Mouse (Mus musculus) hindbrain, embryonic 11.5 days (tissue): Measurements from ENCODE around the gene Clcn1. TPM values are rescaled to one million over a fixed set of nuclear protein-coding genes. Genes with fewer than 3 reads are reported as not detected.

Experiments
- ATAC-seq: fragments of 200-750 bp; cut with Nextera tagmentation; 2 replicates; pipeline ENCODE4 v1.8.0; 2017; ENCODE audit warnings: mild to moderate bottlenecking, moderate TSS enrichment, moderate library complexity; ENCODE audit not compliant: low FRiP score
- DNase-seq: peaks from one replicate; pipeline ENCODE4 v3.0.0-alpha.2; 2015; ENCODE audit warnings: low spot score
- H3K27ac ChIP-seq: fragments of 300-500 bp; sonication (generic); 2 replicates; pipeline ENCODE4 v1.5.1; 2014; ENCODE audit warnings: mild to moderate bottlenecking, low read depth, low read length
- H3K27me3 ChIP-seq: fragments of 300-500 bp; sonication (generic); 2 replicates; pipeline ENCODE4 v1.6.1; 2014; ENCODE audit warnings: mild to moderate bottlenecking, low read length, moderate library complexity, mixed read lengths; ENCODE audit not compliant: control insufficient read depth, insufficient read depth
- H3K36me3 ChIP-seq: fragments of 300-500 bp; sonication (generic); 2 replicates; pipeline ENCODE4 v1.6.1; 2014; ENCODE audit warnings: mild to moderate bottlenecking, low read length, moderate library complexity, mixed read lengths; ENCODE audit not compliant: control insufficient read depth, insufficient read depth
- H3K4me1 ChIP-seq: fragments of 300-500 bp; sonication (generic); replicated peaks from 2 replicates; pipeline ENCODE4 v1.6.1; 2014; ENCODE audit warnings: low read length, mixed read lengths; ENCODE audit not compliant: control insufficient read depth, insufficient read depth
- H3K4me2 ChIP-seq: fragments of 300-500 bp; sonication (generic); replicated peaks from 2 replicates; pipeline ENCODE4 v1.6.1; 2014; ENCODE audit warnings: mild to moderate bottlenecking, low read depth, low read length
- H3K4me3 ChIP-seq: fragments of 300-500 bp; sonication (generic); 2 replicates; pipeline ENCODE4 v1.5.1; 2014; ENCODE audit warnings: low read depth, low read length
- H3K9ac ChIP-seq: fragments of 300-500 bp; sonication (generic); 2 replicates; pipeline ENCODE4 v1.6.1; 2014; ENCODE audit warnings: low read depth, low read length
- H3K9me3 ChIP-seq: fragments of 300-500 bp; sonication (generic); 2 replicates; pipeline ENCODE4 v1.6.1; 2016; ENCODE audit warnings: low read length; ENCODE audit not compliant: control insufficient read depth
- WGBS: fragments of 180-500 bp; shearing (Covaris S2); extraction: QIAGEN DNeasy Blood & Tissue Kit; methylation state at CpG from one replicate; pipeline ENCODE4 v1.1.7; 2014; 5-methylcytosine and 5-hydroxymethylcytosine counted together
- polyA plus RNA-seq: library from polyadenylated mRNA; unstranded; fragments of >200 nt; fragmentation: Nextera tagmentation; extraction: Ambion mirVana; gene quantifications from 2 replicates; pipeline ENCODE4 v1.2.1, GENCODE M21; 2014

The Clcn1 gene
- polyA plus RNA-seq, 1 experiment from 2014 or later, result 1.5 TPM

- WGBS, result 20% methylated on average over 11 of the region's 11 CpGs
- H3K27ac ChIP-seq, result no peak overlapping the region
- peak; percentile 70 for ATAC-seq
- no peaks in the 10 kb centered on the region for H3K9me3 ChIP-seq
- peak; percentile 58 for DNase-seq
- no peak overlapping the region for H3K4me2 ChIP-seq
- no peak overlapping the region for H3K9ac ChIP-seq
- no peaks in the 10 kb centered on the region for H3K4me1 ChIP-seq
- no peaks in the 10 kb centered on the region for H3K36me3 ChIP-seq
- no peaks in the 10 kb centered on the region for H3K27me3 ChIP-seq
- no peak overlapping the region for H3K4me3 ChIP-seq
Measured at GRCm38 (mm10) chr6:42257303-42257863, 29.1 kb upstream of the Clcn1 start.

- Histone ChIP-seq H3K4me2 (no peak overlapping the region), H3K9ac (no peak overlapping the region), H3K4me1 (no peaks in the 10 kb centered on the region), H3K36me3 (no peaks in the 10 kb centered on the region), H3K27me3 (no peaks in the 10 kb centered on the region), H3K27ac (no peak overlapping the region), H3K4me3 (no peak overlapping the region), H3K9me3 (no peaks in the 10 kb centered on the region)
- ATAC-seq (no peak), DNase-seq (no peak)
- WGBS, result 76% methylated on average over 6 of the region's 6 CpGs
Measured at GRCm38 (mm10) chr6:42260430-42260829, 26.1 kb upstream of the Clcn1 start.

- Histone ChIP-seq H3K4me2 (no peak within 1 kb of the TSS), H3K27ac (no peak within 1 kb of the TSS), H3K36me3 (no peaks in the 10 kb centered on the region), H3K9ac (no peak within 1 kb of the TSS), H3K4me3 (no peak within 1 kb of the TSS), H3K4me1 (no peaks in the 10 kb centered on the region), H3K27me3 (no peaks in the 10 kb centered on the region), H3K9me3 (no peaks in the 10 kb centered on the region)
- WGBS, result 20% methylated on average over 20 of the region's 20 CpGs
- no peak for DNase-seq
- ATAC-seq, result no peak
Measured at GRCm38 (mm10) chr6:42261524-42262170, 24.8 kb upstream of the Clcn1 start, which contains the start of gene Tmem139. Tmem139 (plus strand) TSS chr6:42261970.

GRCm38 (mm10) chr6:42264626-42265312 is 21.7 kb upstream of the Clcn1 start, which contains the start of gene Casp2:
Casp2 (plus strand) TSS chr6:42264985.
- Histone ChIP-seq H3K4me2 (peak within 1 kb of the TSS; percentile 74), H3K27ac (peak within 1 kb of the TSS; percentile 82), H3K4me1 (no peaks in the 10 kb centered on the region), H3K9ac (peak within 1 kb of the TSS; percentile 97), H3K27me3 (no peaks in the 10 kb centered on the region), H3K36me3 (peaks cover 5% of the 10 kb centered on the region; the same call in 1 of the 2 replicates), H3K9me3 (no peaks in the 10 kb centered on the region), H3K4me3 (peak within 1 kb of the TSS; percentile 88)
- WGBS, result 0% methylated on average over 44 of the region's 51 CpGs
- DNase-seq (peak; percentile 99), ATAC-seq (peak; percentile 100)

GRCm38 (mm10) chr6:42265391-42266330 is 20.8 kb upstream of the Clcn1 start:
- H3K27ac ChIP-seq, result peak overlapping the region; percentile 82
- ATAC-seq, result no peak
- no peaks in the 10 kb centered on the region for H3K9me3 ChIP-seq
- DNase-seq, result peak; percentile 37
- H3K4me2 ChIP-seq, result peak overlapping the region; percentile 74
- peaks cover 5% of the 10 kb centered on the region; the same call in 1 of the 2 replicates for H3K36me3 ChIP-seq
- H3K9ac ChIP-seq, result peak overlapping the region; percentile 97
- H3K4me3 ChIP-seq, result peak overlapping the region; percentile 88
- WGBS, result under 1% methylated on average over 21 of the region's 21 CpGs
- H3K4me1 ChIP-seq, result no peaks in the 10 kb centered on the region
- H3K27me3 ChIP-seq, result no peaks in the 10 kb centered on the region

- no peak overlapping the region for H3K27ac ChIP-seq
- H3K27me3 ChIP-seq, result no peaks in the 10 kb centered on the region
- no peaks in the 10 kb centered on the region for H3K9me3 ChIP-seq
- ATAC-seq (no peak), DNase-seq (no peak)
- peaks cover 7% of the 10 kb centered on the region; the same call in 1 of the 2 replicates for H3K36me3 ChIP-seq
- no peak overlapping the region for H3K4me2 ChIP-seq
- H3K9ac ChIP-seq, result no peak overlapping the region
- no peaks in the 10 kb centered on the region for H3K4me1 ChIP-seq
- no peak overlapping the region for H3K4me3 ChIP-seq
Measured at GRCm38 (mm10) chr6:42270817-42271216, 15.7 kb upstream of the Clcn1 start.

- ATAC-seq (no peak), DNase-seq (no peak)
- Histone ChIP-seq H3K4me2 (no peak overlapping the region), H3K27ac (no peak overlapping the region), H3K4me1 (no peaks in the 10 kb centered on the region), H3K9ac (no peak overlapping the region), H3K36me3 (peaks cover 23% of the 10 kb centered on the region), H3K4me3 (no peak overlapping the region), H3K27me3 (no peaks in the 10 kb centered on the region), H3K9me3 (no peaks in the 10 kb centered on the region)
- WGBS, result 90% methylated on average over 2 of the region's 2 CpGs
Measured at GRCm38 (mm10) chr6:42276151-42276550, 10.3 kb upstream of the Clcn1 start.

- H3K4me2 ChIP-seq, result no peak overlapping the region
- WGBS, result 82% methylated on average over 5 of the region's 5 CpGs
- no peaks in the 10 kb centered on the region for H3K27me3 ChIP-seq
- no peaks in the 10 kb centered on the region for H3K9me3 ChIP-seq
- no peak overlapping the region for H3K27ac ChIP-seq
- no peak overlapping the region for H3K4me3 ChIP-seq
- H3K36me3 ChIP-seq, result peaks cover 19% of the 10 kb centered on the region
- ATAC-seq, result no peak
- no peak for DNase-seq
- no peaks in the 10 kb centered on the region for H3K4me1 ChIP-seq
- no peak overlapping the region for H3K9ac ChIP-seq
Measured at GRCm38 (mm10) chr6:42282865-42283528, 3.5 kb upstream of the Clcn1 start.
